Mouse (Mus musculus): ENCODE data around the gene Ebf1.

DNA sequence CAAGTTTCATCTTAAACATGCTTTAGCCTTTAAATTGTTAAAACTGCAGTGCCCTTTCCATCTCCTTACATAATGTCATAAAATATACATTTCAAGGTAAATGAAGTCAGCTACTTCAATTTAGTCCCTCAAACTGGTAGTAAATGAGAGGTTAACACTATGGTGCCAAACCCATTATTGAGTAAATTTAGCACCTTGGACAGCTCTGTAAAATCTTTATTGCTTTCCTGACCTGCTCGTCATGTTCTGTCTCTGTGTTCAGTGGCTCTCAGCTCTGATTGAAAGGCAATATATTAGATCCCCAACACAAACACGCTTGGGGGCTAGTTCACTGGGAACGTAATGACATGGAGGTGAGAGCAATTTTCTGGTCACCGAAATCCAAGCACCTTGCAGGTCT lies 370.7 kb downstream of the Ebf1 start:
- TF ChIP-seq POLR2A (IDR thresholded peaks at IDR 0.05; ENCODE audit: control insufficient read depth, low read depth, low read length) (no peak), CTCF (IDR thresholded peaks at IDR 0.05; ENCODE audit: control insufficient read depth, insufficient read depth, insufficient replicate concordance, low read depth, low read length) (no peak)
